Mouse (Mus musculus): ENCODE data around the gene Ppp1r1a. TPM values are rescaled to one million over a fixed set of nuclear protein-coding genes. Genes with fewer than 3 reads are reported as not detected.
A peak's percentile ranks its signal among the peaks of the same experiment; 100 is the strongest.

Gene Ppp1r1a
- polyA plus RNA-seq, 1 experiment from 2014 or later: 9.4 TPM

DNA sequence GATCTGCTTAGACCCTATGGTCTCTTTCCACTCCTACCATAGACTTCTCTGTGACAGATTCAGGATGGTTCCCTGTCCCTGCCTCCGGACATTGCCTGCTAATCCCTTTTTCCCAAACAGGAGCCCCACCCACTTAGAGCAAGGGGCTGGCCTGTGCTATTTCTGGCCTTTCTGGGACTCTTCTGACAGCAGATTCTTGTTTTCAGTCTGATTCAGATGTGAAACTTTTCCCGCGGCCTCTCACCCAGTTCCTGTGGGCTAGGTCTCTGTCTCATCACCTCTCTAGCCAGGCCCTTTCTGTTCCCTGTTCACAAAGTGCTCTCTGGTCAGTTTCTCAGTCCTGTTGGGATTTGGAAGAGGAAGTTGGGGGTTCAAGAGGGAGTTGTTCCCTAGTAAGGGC is 22.9 kb downstream of the Ppp1r1a start:
- DNase-seq (ENCODE audit: low read depth, low spot score) (no peak), ATAC-seq (no peak)
- peaks cover 5% of the 10 kb centered on the region for H3K27me3 ChIP-seq
- POLR2A ChIA-PET: no interaction called here
- CTCF ChIA-PET: no interaction called here
- in situ Hi-C loops (cut with MboI; ENCODE audit: low pct_unique_long_range_greater_than_20kb): no loop called here
- TF ChIP-seq CTCF (IDR thresholded peaks at IDR 0.05): no peak

DNA sequence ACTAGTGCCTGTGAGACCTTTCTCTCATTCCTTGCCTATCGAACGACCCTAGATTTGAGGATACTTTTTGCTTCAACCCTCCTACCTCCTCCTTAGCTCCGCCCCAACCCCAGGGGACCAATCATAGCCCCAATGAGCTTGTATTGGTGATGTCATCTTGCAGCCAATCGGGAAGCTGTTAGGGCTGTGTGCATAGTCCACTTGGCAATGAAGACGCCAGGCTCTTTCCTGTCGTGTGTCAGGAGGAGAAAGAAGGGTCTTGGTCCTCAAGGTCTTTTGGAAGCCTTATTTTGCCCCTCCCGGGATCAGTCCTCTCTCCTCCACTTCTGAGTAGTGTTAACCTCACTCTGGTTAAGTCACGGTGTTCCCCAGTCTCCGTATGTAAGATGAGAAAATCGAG is 23.7 kb downstream of the Ppp1r1a start:
- ATAC-seq (no peak), DNase-seq (ENCODE audit: low read depth, low spot score) (no peak)
- peaks cover 5% of the 10 kb centered on the region for H3K27me3 ChIP-seq
- ChIA-PET CTCF (no interaction called here), POLR2A (no interaction called here)
- TF ChIP-seq CTCF (IDR thresholded peaks at IDR 0.05): no peak
- in situ Hi-C loops (cut with MboI; ENCODE audit: low pct_unique_long_range_greater_than_20kb): no loop called here

DNA sequence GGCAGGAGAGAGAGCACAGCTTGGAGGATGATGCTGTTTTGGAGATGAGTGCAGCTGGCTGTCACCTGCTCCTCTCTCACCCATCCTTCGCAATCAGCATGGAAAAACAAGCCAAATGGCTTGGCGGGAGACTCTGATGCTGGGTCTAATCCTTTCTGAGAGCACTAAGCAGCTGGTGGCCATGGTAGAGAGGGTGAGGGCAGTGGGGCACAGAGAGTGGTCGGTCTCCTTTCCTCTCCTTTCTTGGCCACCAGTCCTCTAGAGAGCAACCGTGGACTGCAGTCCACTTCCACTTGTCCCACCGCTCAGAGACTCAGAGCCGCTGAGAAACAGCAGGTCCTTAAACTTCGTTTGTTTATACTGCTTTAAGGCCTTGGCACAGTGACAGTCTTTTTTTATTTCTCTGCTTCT is 24.2 kb downstream of the Ppp1r1a start:
- H3K27me3 ChIP-seq: peaks cover 5% of the 10 kb centered on the region
- CTCF ChIA-PET: no interaction called here
- in situ Hi-C loops (cut with MboI; ENCODE audit: low pct_unique_long_range_greater_than_20kb): no loop called here
- DNase-seq (ENCODE audit: low read depth, low spot score): no peak
- POLR2A ChIA-PET: no interaction called here
- TF ChIP-seq CTCF (IDR thresholded peaks at IDR 0.05): no peak
- ATAC-seq: no peak

DNA sequence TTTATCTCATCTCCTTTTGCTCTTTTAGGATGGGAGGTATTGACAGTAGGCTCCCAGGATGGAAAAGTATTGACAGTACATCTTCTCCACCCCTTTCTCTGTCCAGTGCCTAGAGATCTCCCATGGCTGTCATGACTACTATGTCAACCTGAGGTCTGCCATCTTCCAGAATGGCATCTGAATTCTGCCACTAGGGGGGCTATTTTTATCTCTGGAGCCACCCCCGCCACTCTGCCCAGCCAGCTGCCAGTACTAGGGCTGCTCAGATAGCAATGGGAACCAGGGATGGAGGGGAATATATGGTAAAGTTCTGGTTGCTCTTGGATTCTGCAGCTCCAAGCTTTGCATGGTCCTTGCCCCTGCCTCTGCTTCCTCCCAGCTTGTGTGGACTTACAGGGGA is 26.2 kb downstream of the Ppp1r1a start:
- in situ Hi-C loops (cut with MboI; ENCODE audit: low pct_unique_long_range_greater_than_20kb): no loop called here
- H3K27me3 ChIP-seq: peaks cover 13% of the 10 kb centered on the region
- ChIA-PET POLR2A (interaction anchor here (1.0 kb wide), 1 partner anchor 9 kb away, joined by 4 read pairs; no protein-coding TSS in a partner anchor), CTCF (interaction anchor here (1.3 to 3.3 kb wide), 3 partner anchors 11 to 19 kb away, joined by 3 to 21 read pairs (median 5); no protein-coding TSS in a partner anchor)
- no peak for ATAC-seq
- TF ChIP-seq CTCF (IDR thresholded peaks at IDR 0.05): no peak
- DNase-seq (ENCODE audit: low read depth, low spot score): no peak

DNA sequence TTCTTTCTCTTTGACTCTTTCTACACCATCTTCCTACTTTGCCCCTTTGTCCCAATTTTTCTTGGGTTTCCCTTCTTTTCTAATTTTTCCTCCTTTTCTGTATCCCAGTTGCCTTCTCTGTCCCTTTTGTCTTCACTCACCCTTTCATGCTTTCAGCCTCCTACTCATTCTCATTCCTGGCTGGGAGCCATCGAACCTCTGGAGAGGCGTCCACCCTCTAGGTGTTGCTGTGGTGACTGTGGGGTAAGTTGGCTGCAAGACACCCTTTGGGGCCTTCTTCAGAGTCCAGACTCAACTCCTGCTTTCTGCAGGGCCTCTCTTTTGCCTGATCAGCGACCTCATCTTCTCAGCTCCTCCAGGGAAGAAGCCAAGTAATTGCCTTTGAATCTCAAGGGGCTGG is 28.5 kb downstream of the Ppp1r1a start:
- POLR2A ChIA-PET: no interaction called here
- in situ Hi-C loops (cut with MboI; ENCODE audit: low pct_unique_long_range_greater_than_20kb): no loop called here

DNA sequence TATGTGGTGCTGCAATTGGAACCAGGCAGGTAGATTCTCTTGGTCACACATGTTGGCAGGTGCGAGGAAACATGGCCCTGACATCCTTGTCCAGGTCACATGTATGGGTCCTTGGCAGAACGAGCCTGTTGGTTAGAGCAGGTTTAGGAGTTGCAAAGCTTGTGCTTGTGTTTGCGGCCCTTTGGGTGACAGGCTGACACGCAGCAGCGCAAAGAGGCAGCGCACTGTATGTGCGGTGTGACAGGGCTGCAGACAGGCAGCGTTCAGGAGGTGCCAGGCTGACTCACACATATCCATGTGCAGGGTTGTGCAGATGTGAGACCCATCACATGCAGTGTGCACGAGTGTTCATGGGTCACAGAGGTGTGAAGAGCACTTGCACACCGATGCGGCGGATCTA is 34.1 kb downstream of the Ppp1r1a start:
- CTCF ChIA-PET: interaction anchor here (1.4 kb wide), 1 partner anchor 11 kb away, joined by 4 read pairs; no protein-coding TSS in a partner anchor
- DNase-seq (ENCODE audit: low read depth, low spot score) (no peak), ATAC-seq (no peak)
- TF ChIP-seq CTCF (IDR thresholded peaks at IDR 0.05): no peak
- in situ Hi-C loops (cut with MboI; ENCODE audit: low pct_unique_long_range_greater_than_20kb): no loop called here
- H3K27me3 ChIP-seq: peaks cover 32% of the 10 kb centered on the region
- POLR2A ChIA-PET: no interaction called here

More for the DNA sequence above, 28.5 kb downstream of the Ppp1r1a start:
- no peak for ATAC-seq
- TF ChIP-seq CTCF (IDR thresholded peaks at IDR 0.05): no peak
- CTCF ChIA-PET: interaction anchor here (3.3 kb wide), 1 partner anchor 9 kb away, joined by 21 read pairs; no protein-coding TSS in a partner anchor
- no peak for DNase-seq (ENCODE audit: low read depth, low spot score)
- H3K27me3 ChIP-seq: peaks cover 31% of the 10 kb centered on the region

DNA sequence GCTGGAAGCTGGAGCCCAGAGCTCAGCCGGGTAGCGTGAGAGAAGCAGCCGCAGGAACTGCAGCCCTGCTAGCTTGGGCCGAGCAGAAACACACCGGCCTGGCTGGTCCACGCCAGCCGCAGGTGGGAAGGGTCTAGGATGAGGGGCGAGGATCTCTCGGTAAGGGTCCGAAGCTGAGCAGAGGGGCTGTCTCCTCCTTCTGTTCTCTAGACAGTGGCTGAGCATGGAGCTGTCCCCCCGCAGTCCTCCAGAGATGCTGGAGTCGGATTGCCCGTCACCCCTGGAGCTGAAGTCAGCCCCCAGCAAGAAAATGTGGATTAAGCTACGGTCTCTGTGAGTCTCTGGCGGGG is 34.6 kb downstream of the Ppp1r1a start:
- POLR2A ChIA-PET: no interaction called here
- peaks cover 32% of the 10 kb centered on the region for H3K27me3 ChIP-seq
- ATAC-seq (peak; percentile 10), DNase-seq (ENCODE audit: low read depth, low spot score) (no peak)
- TF ChIP-seq CTCF (IDR thresholded peaks at IDR 0.05): no peak
- in situ Hi-C loops (cut with MboI; ENCODE audit: low pct_unique_long_range_greater_than_20kb): no loop called here
- CTCF ChIA-PET: no interaction called here

DNA sequence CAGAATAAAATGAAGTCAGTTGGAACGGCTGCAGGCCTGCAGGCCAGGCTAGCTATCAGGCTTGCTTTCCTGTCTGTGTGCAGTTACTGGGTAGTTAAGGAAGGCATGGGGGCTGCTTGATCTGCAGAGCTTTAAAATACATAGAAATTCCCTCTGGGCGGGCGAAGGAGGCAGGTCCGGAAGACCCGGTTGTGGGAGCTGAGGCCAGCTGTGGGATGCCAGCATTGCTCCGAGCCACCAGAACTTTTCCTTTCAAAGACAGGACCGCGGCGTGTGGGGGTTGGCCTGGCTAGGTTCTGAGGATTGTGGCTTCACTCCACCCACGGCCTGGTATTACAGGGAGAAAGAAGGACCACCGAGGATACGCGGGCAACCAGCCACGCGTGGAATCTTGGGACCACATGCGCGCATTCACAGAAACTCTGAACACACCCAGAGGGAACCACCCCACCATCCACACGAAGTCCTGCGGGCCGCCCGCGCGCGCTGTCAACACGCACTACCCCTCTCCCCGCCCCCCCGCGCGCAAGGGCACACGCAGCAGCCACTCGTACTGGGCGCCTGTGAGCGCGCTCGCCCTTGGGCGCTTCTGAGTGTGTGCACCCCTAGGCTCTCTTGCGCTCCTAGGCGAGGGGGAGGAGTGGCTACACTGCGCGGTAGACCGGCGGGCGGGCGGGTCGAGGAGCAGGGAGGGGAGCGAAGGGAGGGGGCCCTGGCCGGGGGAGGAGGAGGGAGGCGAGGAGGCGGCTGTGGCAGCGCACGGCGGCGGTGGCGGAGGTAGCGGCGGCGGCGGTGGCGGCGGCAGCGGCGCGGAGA is 35.2 kb downstream of the Ppp1r1a start, which contains the start of gene Pde1b:
Gene Pde1b (plus strand): TSS at position 600 of the 816 bp plus-strand sequence.
- DNase-seq (ENCODE audit: low read depth, low spot score) (no peak), ATAC-seq (peak; percentile 77)
- ChIA-PET POLR2A (interaction anchor here (1.1 kb wide), 1 partner anchor 22 kb away, joined by 3 read pairs; no protein-coding TSS in a partner anchor), CTCF (interaction anchor here (1.1 to 3.9 kb wide), 2 partner anchors 8 to 20 kb away, joined by 3 to 21 read pairs; no protein-coding TSS in a partner anchor)
- no peak for TF ChIP-seq CTCF (IDR thresholded peaks at IDR 0.05)
- peaks cover 32% of the 10 kb centered on the region for H3K27me3 ChIP-seq
- in situ Hi-C loops (cut with MboI; ENCODE audit: low pct_unique_long_range_greater_than_20kb): no loop called here

DNA sequence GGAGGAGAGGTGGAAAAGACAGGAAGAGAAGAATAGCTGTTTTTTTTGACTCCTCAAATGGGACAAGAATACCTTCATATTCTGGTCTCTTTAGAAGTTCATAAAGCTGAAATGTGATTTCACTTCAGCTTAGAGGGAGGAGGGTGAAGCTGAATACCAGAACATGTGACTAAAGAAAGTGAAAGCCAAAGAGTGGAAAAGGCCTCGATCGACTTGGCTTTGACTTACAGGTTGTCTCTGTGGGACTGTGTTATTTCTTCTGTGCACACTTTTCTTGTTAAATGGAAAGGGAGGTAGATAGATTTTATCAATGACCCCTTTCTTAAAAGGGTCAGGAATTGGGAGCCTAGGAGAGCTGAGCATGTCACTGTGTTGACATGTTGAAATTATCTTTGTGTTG is 36.6 kb downstream of the Ppp1r1a start:
- peaks cover 21% of the 10 kb centered on the region for H3K27me3 ChIP-seq
- in situ Hi-C loops (cut with MboI; ENCODE audit: low pct_unique_long_range_greater_than_20kb): no loop called here
- POLR2A ChIA-PET: interaction anchor here (1.1 kb wide), 1 partner anchor 24 kb away, joined by 3 read pairs; no protein-coding TSS in a partner anchor
- DNase-seq (ENCODE audit: low read depth, low spot score): no peak
- no peak for TF ChIP-seq CTCF (IDR thresholded peaks at IDR 0.05)
- CTCF ChIA-PET: interaction anchor here (1.2 to 3.9 kb wide), 2 partner anchors 10 to 12 kb away, joined by 4 to 21 read pairs; no protein-coding TSS in a partner anchor
- ATAC-seq: no peak

DNA sequence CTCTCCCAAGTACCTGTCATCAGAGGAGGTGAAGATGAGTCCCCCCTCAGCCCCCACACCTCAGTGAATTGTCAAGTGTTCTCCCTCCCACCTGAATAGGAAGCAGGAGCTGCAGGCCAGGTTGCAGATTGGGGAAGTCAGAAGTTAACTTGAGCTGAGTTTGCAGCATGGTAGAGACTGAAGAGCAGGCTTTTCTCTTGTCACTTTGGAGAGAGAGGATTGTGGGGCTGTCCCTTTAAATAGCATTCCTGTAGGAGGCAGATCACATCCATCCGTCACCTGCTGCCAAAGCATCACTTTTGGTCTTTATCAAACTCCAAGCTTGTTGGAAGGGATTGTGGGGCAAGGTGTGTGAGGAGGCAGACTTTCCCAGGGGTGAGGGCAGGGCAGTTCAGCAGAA is 37.1 kb downstream of the Ppp1r1a start:
- ChIA-PET CTCF (interaction anchor here (1.2 to 3.9 kb wide), 2 partner anchors 10 to 11 kb away, joined by 4 to 21 read pairs; no protein-coding TSS in a partner anchor), POLR2A (no interaction called here)
- peaks cover 17% of the 10 kb centered on the region for H3K27me3 ChIP-seq
- TF ChIP-seq CTCF (IDR thresholded peaks at IDR 0.05): no peak
- DNase-seq (ENCODE audit: low read depth, low spot score) (no peak), ATAC-seq (no peak)
- in situ Hi-C loops (cut with MboI; ENCODE audit: low pct_unique_long_range_greater_than_20kb): no loop called here

DNA sequence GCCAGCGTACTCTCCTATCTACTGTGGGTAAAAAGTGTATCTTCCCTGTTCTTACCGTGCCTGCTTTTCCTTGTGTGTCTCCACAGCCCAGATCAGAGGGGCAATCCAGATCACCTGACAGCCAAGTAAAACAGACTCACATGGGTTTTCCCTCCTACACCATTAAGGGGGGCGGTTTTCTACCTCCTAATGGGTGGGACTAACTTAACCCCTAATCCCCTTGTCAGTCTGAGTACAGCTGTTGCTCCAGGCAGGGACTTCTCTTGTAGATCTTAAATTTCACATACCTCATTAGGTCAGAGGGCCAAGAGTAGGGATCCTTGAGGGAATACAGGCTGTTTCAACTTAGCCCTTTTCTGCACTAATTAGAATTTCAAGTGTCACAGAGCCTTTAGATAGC is 39.6 kb downstream of the Ppp1r1a start:
- POLR2A ChIA-PET: interaction anchor here (0.6 kb wide), 1 partner anchor 104 kb away, joined by 3 read pairs; no protein-coding TSS in a partner anchor
- H3K27me3 ChIP-seq: no peaks in the 10 kb centered on the region
- CTCF ChIA-PET: interaction anchor here (2.1 kb wide), 2 partner anchors 16 to 32 kb away, joined by 6 to 10 read pairs; no protein-coding TSS in a partner anchor
- no peak for TF ChIP-seq CTCF (IDR thresholded peaks at IDR 0.05)
- ATAC-seq (no peak), DNase-seq (ENCODE audit: low read depth, low spot score) (no peak)
- in situ Hi-C loops (cut with MboI; ENCODE audit: low pct_unique_long_range_greater_than_20kb): no loop called here
